Comparison of ENCODE assay signal across 9 mouse cellular contexts in the genomic region with DNA sequence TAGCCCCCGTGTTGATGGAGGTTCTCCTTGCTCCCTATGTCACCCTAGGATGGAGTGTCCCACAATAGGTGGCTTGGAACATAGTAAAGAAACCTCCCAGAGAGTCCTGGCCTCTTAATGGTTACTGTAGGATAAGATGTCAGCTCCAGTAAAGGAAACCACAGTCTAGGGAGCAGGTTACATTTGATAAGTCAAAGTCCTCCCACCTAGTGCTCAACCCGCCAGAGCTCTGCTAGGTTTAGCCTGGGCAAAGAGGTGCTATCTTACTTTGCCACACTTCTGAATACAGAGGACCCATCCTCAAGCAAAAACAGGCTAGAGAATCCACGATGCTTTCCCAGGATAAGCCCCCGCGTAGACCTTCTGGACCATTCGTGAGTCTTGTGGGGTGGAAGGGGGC. TPM values are rescaled to one million over a fixed set of nuclear protein-coding genes. Genes with fewer than 3 reads are reported as not detected.
DNase-seq lines count a peak whose midpoint lies in the region; ATAC-seq lines count a peak whose summit lies in the region.
"Had no signal": no experiment of that assay in that cellular context is flagged by ENCODE, and none has a peak within 500 bp of the region (broad histone marks: within the 10 kb centered on the region; RNA-seq: fewer than 3 reads in every experiment).

No protein-coding gene starts in this region.

- H3K27me3 ChIP-seq in kidney, embryonic 16.5 days (ENCODE audit: insufficient read depth, low read length): no peaks in the 10 kb centered on the region
- H3K27me3 ChIP-seq in embryonic facial prominence, embryonic 10.5 days (replicated peaks; ENCODE audit: low read depth, poor library complexity, severe bottlenecking): peaks cover 26% of the 10 kb centered on the region
- H3K27me3 ChIP-seq in intestine, embryonic 14.5 days (replicated peaks; ENCODE audit: control insufficient read depth, insufficient read depth, low read length): no peaks in the 10 kb centered on the region

- H3K4me2 ChIP-seq in kidney, embryonic 16.5 days (replicated peaks; ENCODE audit: low read depth, low read length): peak overlapping the region; percentile 55
- peak overlapping the region; percentile 69 for H3K4me2 ChIP-seq in intestine, embryonic 14.5 days (ENCODE audit: low read length)

- 85% methylated on average over 6 of the region's 6 CpGs for WGBS in kidney, embryonic 16.5 days
- 92% methylated on average over 6 of the region's 6 CpGs for WGBS in embryonic facial prominence, embryonic 10.5 days
- WGBS in intestine, embryonic 14.5 days: 85% methylated on average over 6 of the region's 6 CpGs

- no peak for ATAC-seq in kidney, embryonic 16.5 days (ENCODE audit: low FRiP score, low TSS enrichment)
- ATAC-seq in intestine, embryonic 14.5 days (replicated peaks; ENCODE audit: low FRiP score, low TSS enrichment, low read depth): no peak
- ATAC-seq in megakaryocyte progenitor cell, adult 5-6 weeks (replicated peaks; ENCODE audit: poor library complexity): peak; percentile 35

- H3K4me1 ChIP-seq in kidney, embryonic 16.5 days (ENCODE audit: insufficient read depth, low read length): peaks cover 52% of the 10 kb centered on the region
- peaks cover 64% of the 10 kb centered on the region for H3K4me1 ChIP-seq in embryonic facial prominence, embryonic 10.5 days
- H3K4me1 ChIP-seq in intestine, embryonic 14.5 days (replicated peaks; ENCODE audit: control insufficient read depth, insufficient read depth, low read length): peaks cover 28% of the 10 kb centered on the region

- no peak for DNase-seq in kidney, adult 18-20 months
- DNase-seq in embryonic facial prominence, embryonic 10.5 days (ENCODE audit: low spot score): no peak
- no peak for DNase-seq in intestine, embryonic 14.5 days (ENCODE audit: low spot score)
- no peak for DNase-seq in left cerebral cortex, adult 11 months (ENCODE audit: low spot score)
- DNase-seq in left cerebral cortex, adult 18-20 months (ENCODE audit: low spot score in 2 of 2): no peak
- DNase-seq: gastrocnemius, postnatal 14 days; layer of hippocampus, adult 9-11 months had no signal

- H3K9me3 ChIP-seq in kidney, embryonic 16.5 days (ENCODE audit: low read length): no peaks in the 10 kb centered on the region
- no peaks in the 10 kb centered on the region for H3K9me3 ChIP-seq in embryonic facial prominence, embryonic 10.5 days
- no peaks in the 10 kb centered on the region for H3K9me3 ChIP-seq in intestine, embryonic 14.5 days (ENCODE audit: control insufficient read depth, low read length)

- no peaks in the 10 kb centered on the region for H3K36me3 ChIP-seq in kidney, embryonic 16.5 days (ENCODE audit: insufficient read depth, low read length)
- H3K36me3 ChIP-seq in embryonic facial prominence, embryonic 10.5 days (replicated peaks): no peaks in the 10 kb centered on the region
- H3K36me3 ChIP-seq in intestine, embryonic 14.5 days (ENCODE audit: control insufficient read depth, insufficient read depth, low read length): no peaks in the 10 kb centered on the region

- peak overlapping the region; percentile 65 for H3K4me3 ChIP-seq in kidney, embryonic 16.5 days (ENCODE audit: low read length)
- H3K4me3 ChIP-seq in embryonic facial prominence, embryonic 10.5 days: peak overlapping the region; percentile 62
- no peak overlapping the region for H3K4me3 ChIP-seq in intestine, embryonic 14.5 days (ENCODE audit: low read depth, low read length)

- peak overlapping the region; percentile 63 for H3K9ac ChIP-seq in kidney, embryonic 16.5 days (replicated peaks; ENCODE audit: low read length)
- H3K9ac ChIP-seq in intestine, embryonic 14.5 days (ENCODE audit: low read length): no peak overlapping the region

- no peak overlapping the region for H3K27ac ChIP-seq in kidney, embryonic 16.5 days (ENCODE audit: low read length)
- peak overlapping the region; percentile 87; the same call in 1 of the 2 replicates for H3K27ac ChIP-seq in embryonic facial prominence, embryonic 10.5 days (replicated peaks)
- no peak overlapping the region for H3K27ac ChIP-seq in intestine, embryonic 14.5 days (ENCODE audit: low read depth)

RNA-seq across cellular contexts. Expression of gene Tmem95, which starts 1.1 kb away (rescaled TPM):
- not detected in 2 replicates for polyA plus RNA-seq in kidney, embryonic 16.5 days (2015; fragmentation: Nextera tagmentation; extraction: Ambion mirVana)
- 0.31 TPM in 1 of 2 replicates, not detected in the other for polyA plus RNA-seq in embryonic facial prominence, embryonic 10.5 days (2016; fragmentation: Nextera tagmentation; extraction: Ambion mirVana)
- 0.38 TPM in 1 of 2 replicates, not detected in the other for polyA plus RNA-seq in intestine, embryonic 14.5 days (2014; fragmentation: Nextera tagmentation; extraction: Ambion mirVana)
- total RNA-seq in megakaryocyte progenitor cell, adult 5-6 weeks (2015): not detected in 2 replicates
- total RNA-seq in megakaryocyte progenitor cell, adult 5-6 weeks (2017): not detected in 2 replicates
- not detected for total RNA-seq in left cerebral cortex, adult 18-20 months (2021)
- total RNA-seq: gastrocnemius, postnatal 14 days had no signal

RNA-seq across cellular contexts. Expression of gene Kctd11, which starts 2.3 kb away (rescaled TPM):
- polyA plus RNA-seq in kidney, embryonic 16.5 days (2015; fragmentation: Nextera tagmentation; extraction: Ambion mirVana): 11.3 and 12.5 TPM in 2 replicates
- 6.8 and 7.0 TPM in 2 replicates for polyA plus RNA-seq in embryonic facial prominence, embryonic 10.5 days (2016; fragmentation: Nextera tagmentation; extraction: Ambion mirVana)
- polyA plus RNA-seq in intestine, embryonic 14.5 days (2014; fragmentation: Nextera tagmentation; extraction: Ambion mirVana): 3.5 and 4.4 TPM in 2 replicates
- total RNA-seq in megakaryocyte progenitor cell, adult 5-6 weeks (2015): 1.1 and 2.3 TPM in 2 replicates
- total RNA-seq in megakaryocyte progenitor cell, adult 5-6 weeks (2017): 0.88 and 1.9 TPM in 2 replicates
- total RNA-seq in left cerebral cortex, adult 18-20 months (2021): 1 to 10 TPM; 1.2 to 1.4 TPM

RNA-seq across cellular contexts. Expression of gene Acap1, which starts 16.4 kb away (rescaled TPM):
- polyA plus RNA-seq in kidney, embryonic 16.5 days (2015; fragmentation: Nextera tagmentation; extraction: Ambion mirVana): 0.44 and 0.67 TPM in 2 replicates
- polyA plus RNA-seq in embryonic facial prominence, embryonic 10.5 days (2016; fragmentation: Nextera tagmentation; extraction: Ambion mirVana): 1.3 and 1.5 TPM in 2 replicates
- polyA plus RNA-seq in intestine, embryonic 14.5 days (2014; fragmentation: Nextera tagmentation; extraction: Ambion mirVana): 8.1 and 9.3 TPM in 2 replicates
- total RNA-seq in megakaryocyte progenitor cell, adult 5-6 weeks (2015): 23.6 and 24.7 TPM in 2 replicates
- 59.2 and 67.5 TPM in 2 replicates for total RNA-seq in megakaryocyte progenitor cell, adult 5-6 weeks (2017)
- total RNA-seq in left cerebral cortex, adult 18-20 months (2021): under 1 TPM in 1 of 2 experiments, not detected in 1; 0.14 TPM

RNA-seq across cellular contexts. Expression of gene Tnk1, which starts 20.4 kb away (rescaled TPM):
- 7.0 and 7.3 TPM in 2 replicates for polyA plus RNA-seq in kidney, embryonic 16.5 days (2015; fragmentation: Nextera tagmentation; extraction: Ambion mirVana)
- 2.3 and 3.1 TPM in 2 replicates for polyA plus RNA-seq in embryonic facial prominence, embryonic 10.5 days (2016; fragmentation: Nextera tagmentation; extraction: Ambion mirVana)
- polyA plus RNA-seq in intestine, embryonic 14.5 days (2014; fragmentation: Nextera tagmentation; extraction: Ambion mirVana): 10.3 and 12.2 TPM in 2 replicates
- 0.32 TPM in 1 of 2 replicates, not detected in the other for total RNA-seq in megakaryocyte progenitor cell, adult 5-6 weeks (2015)
- total RNA-seq in megakaryocyte progenitor cell, adult 5-6 weeks (2017): 0.54 TPM in 1 of 2 replicates, not detected in the other
- under 1 TPM in 1 of 2 experiments, not detected in 1; 0.14 TPM for total RNA-seq in left cerebral cortex, adult 18-20 months (2021)

RNA-seq across cellular contexts. Expression of gene 2810408A11Rik, which starts 21.8 kb away (rescaled TPM):
- 11.7 and 12.8 TPM in 2 replicates for polyA plus RNA-seq in kidney, embryonic 16.5 days (2015; fragmentation: Nextera tagmentation; extraction: Ambion mirVana)
- 14.7 and 14.8 TPM in 2 replicates for polyA plus RNA-seq in embryonic facial prominence, embryonic 10.5 days (2016; fragmentation: Nextera tagmentation; extraction: Ambion mirVana)
- polyA plus RNA-seq in intestine, embryonic 14.5 days (2014; fragmentation: Nextera tagmentation; extraction: Ambion mirVana): 8.8 and 10.7 TPM in 2 replicates
- 1.9 and 3.0 TPM in 2 replicates for total RNA-seq in megakaryocyte progenitor cell, adult 5-6 weeks (2015)
- 1.7 and 6.6 TPM in 2 replicates for total RNA-seq in megakaryocyte progenitor cell, adult 5-6 weeks (2017)
- under 1 TPM; 0.35 to 0.72 TPM for total RNA-seq in left cerebral cortex, adult 18-20 months (2021)
